Mouse (Mus musculus): ENCODE results near the gene Me1. TPM values are rescaled to one million over a fixed set of nuclear protein-coding genes. Genes with fewer than 3 reads are reported as not detected.

Gene Me1
- polyA plus RNA-seq, 1 experiment from 2014 or later: 171 TPM

DNA sequence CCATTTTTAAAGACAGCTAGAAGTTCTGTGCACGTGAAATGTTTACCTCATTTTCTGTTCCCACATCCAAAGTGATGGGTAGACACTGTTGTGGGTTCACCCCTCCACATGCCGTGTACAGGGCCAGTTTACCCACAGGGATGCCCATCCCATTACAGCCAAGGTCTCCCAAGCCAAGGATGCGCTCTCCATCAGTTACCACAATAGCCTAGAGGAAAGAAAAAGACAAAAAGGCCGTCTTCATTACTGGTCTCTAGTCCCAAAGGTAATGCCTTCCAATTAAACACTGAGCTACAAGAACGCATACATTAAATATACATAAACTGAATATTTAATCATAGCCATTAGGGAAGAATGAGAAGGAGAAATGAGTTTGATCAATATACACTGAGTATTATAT is 44.9 kb downstream of the Me1 start:
- no peak for ATAC-seq (ENCODE audit: low FRiP score, low TSS enrichment)
- H3K4me1 ChIP-seq (replicated peaks; ENCODE audit: control insufficient read depth, insufficient read depth): no peaks in the 10 kb centered on the region
- no peaks in the 10 kb centered on the region for H3K27me3 ChIP-seq (ENCODE audit: control insufficient read depth, insufficient read depth, low read length)
- no peak for TF ChIP-seq CTCF (IDR thresholded peaks at IDR 0.05; ENCODE audit: low read depth)
- no peak for TF ChIP-seq EP300 (optimal IDR thresholded peaks at IDR 0.05)
- H3K9ac ChIP-seq (ENCODE audit: low read length): no peak overlapping the region
- no peak overlapping the region for H3K4me3 ChIP-seq (ENCODE audit: low read depth, low read length)
- H3K9me3 ChIP-seq (ENCODE audit: control insufficient read depth, low read length): no peaks in the 10 kb centered on the region
- no peak for DNase-seq (ENCODE audit: low spot score)
- no peaks in the 10 kb centered on the region for H3K36me3 ChIP-seq (ENCODE audit: control insufficient read depth, insufficient read depth, low read length)
- H3K27ac ChIP-seq (replicated peaks): no peak overlapping the region
- 84% methylated on average over 5 of the region's 5 CpGs for WGBS
- no peak overlapping the region for H3K4me2 ChIP-seq (replicated peaks; ENCODE audit: low read depth)

DNA sequence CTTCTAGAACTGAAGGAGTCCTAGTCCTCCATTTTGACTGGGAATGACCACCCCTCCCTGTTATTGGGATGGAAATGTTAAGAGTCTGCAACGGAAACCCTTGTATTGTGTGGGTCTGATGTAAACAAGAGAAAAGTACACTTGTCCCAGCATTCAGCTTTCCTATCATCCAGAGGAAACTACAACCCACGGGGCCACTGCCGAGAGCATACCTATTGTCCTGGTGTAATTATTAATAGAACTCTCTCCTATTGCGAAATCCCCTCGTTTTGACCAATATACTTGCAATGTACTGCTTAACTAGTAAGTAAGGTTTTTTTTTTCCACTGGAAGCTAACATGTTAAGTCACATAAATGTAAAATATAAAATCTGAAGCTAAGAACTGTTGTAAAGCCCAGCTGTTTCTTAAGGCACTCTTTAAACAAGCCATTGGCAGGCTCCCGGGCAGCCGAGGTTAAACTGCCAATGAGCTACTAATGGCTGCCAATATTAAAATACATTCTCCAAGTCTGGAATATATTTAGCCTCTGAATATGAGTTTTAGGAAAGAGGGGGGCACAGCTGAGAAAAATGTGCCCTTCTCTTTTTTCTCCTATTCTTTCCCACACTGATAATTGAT is 47.7 kb downstream of the Me1 start:
- WGBS: 28% methylated on average over 7 of the region's 7 CpGs
- Histone ChIP-seq H3K4me1 (replicated peaks; ENCODE audit: control insufficient read depth, insufficient read depth) (no peaks in the 10 kb centered on the region), H3K4me2 (replicated peaks; ENCODE audit: low read depth) (no peak overlapping the region), H3K27ac (replicated peaks) (no peak overlapping the region), H3K9ac (ENCODE audit: low read length) (no peak overlapping the region), H3K36me3 (ENCODE audit: control insufficient read depth, insufficient read depth, low read length) (no peaks in the 10 kb centered on the region), H3K9me3 (ENCODE audit: control insufficient read depth, low read length) (no peaks in the 10 kb centered on the region), H3K27me3 (ENCODE audit: control insufficient read depth, insufficient read depth, low read length) (no peaks in the 10 kb centered on the region), H3K4me3 (ENCODE audit: low read depth, low read length) (no peak overlapping the region)
- ATAC-seq (ENCODE audit: low FRiP score, low TSS enrichment): peak; percentile 38; the same call in 1 of the 2 replicates
- no peak for TF ChIP-seq EP300 (optimal IDR thresholded peaks at IDR 0.05)
- no peak for TF ChIP-seq CTCF (IDR thresholded peaks at IDR 0.05; ENCODE audit: low read depth)
- DNase-seq (ENCODE audit: low spot score): no peak

- no peaks in the 10 kb centered on the region for H3K4me1 ChIP-seq (replicated peaks; ENCODE audit: control insufficient read depth, insufficient read depth)
- H3K9ac ChIP-seq (ENCODE audit: low read length): no peak overlapping the region
- H3K9me3 ChIP-seq (ENCODE audit: control insufficient read depth, low read length): no peaks in the 10 kb centered on the region
- no peaks in the 10 kb centered on the region for H3K36me3 ChIP-seq (ENCODE audit: control insufficient read depth, insufficient read depth, low read length)
- TF ChIP-seq CTCF (IDR thresholded peaks at IDR 0.05; ENCODE audit: low read depth) (peak; percentile 62), EP300 (optimal IDR thresholded peaks at IDR 0.05) (no peak)
- ATAC-seq (ENCODE audit: low FRiP score, low TSS enrichment) (no peak), DNase-seq (ENCODE audit: low spot score) (no peak)
- 9% methylated on average over 1 of the region's 1 CpGs for WGBS
- no peaks in the 10 kb centered on the region for H3K27me3 ChIP-seq (ENCODE audit: control insufficient read depth, insufficient read depth, low read length)
- no peak overlapping the region for H3K4me2 ChIP-seq (replicated peaks; ENCODE audit: low read depth)
- no peak overlapping the region for H3K4me3 ChIP-seq (ENCODE audit: low read depth, low read length)
- H3K27ac ChIP-seq (replicated peaks): no peak overlapping the region
Measured at GRCm38 (mm10) chr9:86646807-86647206, 48.9 kb downstream of the Me1 start.

DNA sequence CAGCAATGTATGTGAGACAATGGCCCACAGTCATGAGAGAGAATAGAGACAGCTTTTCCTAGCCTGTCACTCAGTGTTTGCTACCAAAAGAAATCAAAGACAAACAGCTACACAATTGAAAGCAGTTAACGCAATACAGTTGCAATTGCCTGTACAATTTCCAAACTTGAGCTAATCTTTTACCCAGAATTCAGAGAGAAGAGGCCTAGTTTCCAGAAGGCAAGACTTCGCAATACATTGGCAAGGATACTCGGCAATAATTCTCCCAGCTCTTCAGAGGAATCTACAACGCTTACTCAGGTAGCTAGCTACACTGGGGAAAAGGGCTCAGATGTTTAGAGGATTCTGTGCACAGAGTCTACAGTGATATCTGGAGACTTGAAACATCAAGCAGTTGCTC is 52.3 kb downstream of the Me1 start:
- Histone ChIP-seq H3K27ac (replicated peaks) (no peak overlapping the region), H3K4me3 (ENCODE audit: low read depth, low read length) (no peak overlapping the region), H3K27me3 (ENCODE audit: control insufficient read depth, insufficient read depth, low read length) (no peaks in the 10 kb centered on the region), H3K4me2 (replicated peaks; ENCODE audit: low read depth) (no peak overlapping the region), H3K9me3 (ENCODE audit: control insufficient read depth, low read length) (no peaks in the 10 kb centered on the region), H3K4me1 (replicated peaks; ENCODE audit: control insufficient read depth, insufficient read depth) (no peaks in the 10 kb centered on the region), H3K9ac (ENCODE audit: low read length) (no peak overlapping the region), H3K36me3 (ENCODE audit: control insufficient read depth, insufficient read depth, low read length) (no peaks in the 10 kb centered on the region)
- TF ChIP-seq EP300 (optimal IDR thresholded peaks at IDR 0.05) (no peak), CTCF (IDR thresholded peaks at IDR 0.05; ENCODE audit: low read depth) (no peak)
- DNase-seq (ENCODE audit: low spot score): no peak
- 82% methylated on average over 4 of the region's 4 CpGs for WGBS
- no peak for ATAC-seq (ENCODE audit: low FRiP score, low TSS enrichment)

- no peak for TF ChIP-seq CTCF (IDR thresholded peaks at IDR 0.05; ENCODE audit: low read depth)
- peak; percentile 34 for TF ChIP-seq EP300 (optimal IDR thresholded peaks at IDR 0.05)
- peak; percentile 56 for ATAC-seq (ENCODE audit: low FRiP score, low TSS enrichment)
- no peak overlapping the region for H3K4me3 ChIP-seq (ENCODE audit: low read depth, low read length)
- no peaks in the 10 kb centered on the region for H3K27me3 ChIP-seq (ENCODE audit: control insufficient read depth, insufficient read depth, low read length)
- no peak overlapping the region for H3K4me2 ChIP-seq (replicated peaks; ENCODE audit: low read depth)
- WGBS: 49% methylated on average over 6 of the region's 6 CpGs
- no peak overlapping the region for H3K9ac ChIP-seq (ENCODE audit: low read length)
- H3K9me3 ChIP-seq (ENCODE audit: control insufficient read depth, low read length): no peaks in the 10 kb centered on the region
- DNase-seq (ENCODE audit: low spot score): no peak
- H3K27ac ChIP-seq (replicated peaks): no peak overlapping the region
- no peaks in the 10 kb centered on the region for H3K36me3 ChIP-seq (ENCODE audit: control insufficient read depth, insufficient read depth, low read length)
- no peaks in the 10 kb centered on the region for H3K4me1 ChIP-seq (replicated peaks; ENCODE audit: control insufficient read depth, insufficient read depth)
Measured at GRCm38 (mm10) chr9:86638771-86639170, 57.0 kb downstream of the Me1 start.

GRCm38 (mm10) chr9:86631153-86631552 is 64.6 kb downstream of the Me1 start:
- H3K9me3 ChIP-seq (ENCODE audit: control insufficient read depth, low read length): no peaks in the 10 kb centered on the region
- H3K36me3 ChIP-seq (ENCODE audit: control insufficient read depth, insufficient read depth, low read length): no peaks in the 10 kb centered on the region
- H3K4me3 ChIP-seq (ENCODE audit: low read depth, low read length): no peak overlapping the region
- WGBS: 57% methylated on average over 7 of the region's 7 CpGs
- no peaks in the 10 kb centered on the region for H3K27me3 ChIP-seq (ENCODE audit: control insufficient read depth, insufficient read depth, low read length)
- ATAC-seq (ENCODE audit: low FRiP score, low TSS enrichment) (no peak), DNase-seq (ENCODE audit: low spot score) (no peak)
- TF ChIP-seq CTCF (IDR thresholded peaks at IDR 0.05; ENCODE audit: low read depth) (no peak), EP300 (optimal IDR thresholded peaks at IDR 0.05) (no peak)
- no peak overlapping the region for H3K9ac ChIP-seq (ENCODE audit: low read length)
- H3K4me2 ChIP-seq (replicated peaks; ENCODE audit: low read depth): no peak overlapping the region
- H3K4me1 ChIP-seq (replicated peaks; ENCODE audit: control insufficient read depth, insufficient read depth): no peaks in the 10 kb centered on the region
- H3K27ac ChIP-seq (replicated peaks): no peak overlapping the region

Measured in stomach, postnatal 0 days (tissue).